Mouse (Mus musculus): ENCODE measurements around the gene Pbld1.

GRCm38 (mm10) chr10:63063365-63063764 is 3.4 kb downstream of the Pbld1 start:
- TF ChIP-seq EP300 (IDR thresholded peaks at IDR 0.05) (no peak), CTCF (IDR thresholded peaks at IDR 0.05) (no peak)

All from lung, postnatal 0 days (tissue).